Mouse (Mus musculus) gastrocnemius, postnatal 4 days (tissue): ENCODE results near the gene Ddias. TPM values are rescaled to one million over a fixed set of nuclear protein-coding genes. Genes with fewer than 3 reads are reported as not detected.

Experiments used
- total RNA-seq, 2 experiments: library from RNA; stranded (reverse); gene quantifications; 2 replicates each; pipeline ENCODE4 v1.2.3; 2021

The Ddias gene
- total RNA-seq, 2 experiments from 2014 or later: 2.7 to 3.4 TPM

Other genes starting within 250 kb of the Ddias start
- gene Ankrd42, start 237.1 kb downstream of the Ddias start, total RNA-seq: 1 to 10 TPM; 2.0 to 2.2 TPM
- 10 to 100 TPM; 32.7 to 42.0 TPM for gene Pcf11, start 204.3 kb downstream of the Ddias start, total RNA-seq
- 10 to 100 TPM; 10.0 to 12.8 TPM for gene Rab30, start 132.6 kb downstream of the Ddias start, total RNA-seq
- 10 to 100 TPM; 32.0 to 32.1 TPM for gene Prcp, start 223 bp upstream of the Ddias start, total RNA-seq
- 1 to 10 TPM; 3.9 to 4.4 TPM for gene Fam181b, start 205.6 kb upstream of the Ddias start, total RNA-seq